Mouse (Mus musculus): ENCODE data around the gene Kif5c. TPM values are rescaled to one million over a fixed set of nuclear protein-coding genes. Genes with fewer than 3 reads are reported as not detected.

Gene Kif5c
- polyA plus RNA-seq, 1 experiment, result 19.0 TPM

DNA sequence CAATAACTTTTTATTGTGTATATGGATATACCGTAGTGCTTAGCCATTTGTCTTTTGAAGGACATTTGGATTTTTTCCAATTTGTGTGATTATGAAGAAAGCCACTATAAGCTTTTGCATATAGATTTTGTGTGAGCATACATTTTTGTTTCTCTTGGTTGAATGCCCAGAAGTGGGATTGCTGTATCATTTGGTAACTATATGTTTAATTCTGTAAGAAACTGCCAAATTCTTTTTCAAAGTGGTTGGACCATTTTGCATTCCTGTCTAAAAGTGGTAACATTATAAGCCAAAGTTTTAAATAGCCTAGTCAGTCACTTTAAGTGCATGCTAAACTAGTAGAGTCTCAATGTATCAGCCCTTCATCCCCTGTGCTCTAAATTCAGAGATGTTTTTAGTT lies 6.5 kb downstream of the Kif5c start:
- H3K4me3 ChIP-seq (ENCODE audit: control insufficient read depth, low read depth, low read length), result no peak overlapping the region
- no peak for TF ChIP-seq POLR2A (IDR thresholded peaks at IDR 0.05; ENCODE audit: control insufficient read depth, low read depth, low read length)
- TF ChIP-seq CTCF (IDR thresholded peaks at IDR 0.05; ENCODE audit: control insufficient read depth, insufficient read depth, insufficient replicate concordance, low read depth, low read length), result no peak
- no peak overlapping the region for H3K27ac ChIP-seq (ENCODE audit: control insufficient read depth, insufficient read depth, low read depth, low read length)
- H3K4me1 ChIP-seq (ENCODE audit: control insufficient read depth, insufficient read depth, low read length), result peaks cover 2% of the 10 kb centered on the region; the same call in 1 of the 2 replicates
- H3K36me3 ChIP-seq (ENCODE audit: control insufficient read depth, insufficient read depth, low read length), result no peaks in the 10 kb centered on the region
- no peaks in the 10 kb centered on the region for H3K27me3 ChIP-seq (ENCODE audit: control insufficient read depth, insufficient read depth, low read length)

DNA sequence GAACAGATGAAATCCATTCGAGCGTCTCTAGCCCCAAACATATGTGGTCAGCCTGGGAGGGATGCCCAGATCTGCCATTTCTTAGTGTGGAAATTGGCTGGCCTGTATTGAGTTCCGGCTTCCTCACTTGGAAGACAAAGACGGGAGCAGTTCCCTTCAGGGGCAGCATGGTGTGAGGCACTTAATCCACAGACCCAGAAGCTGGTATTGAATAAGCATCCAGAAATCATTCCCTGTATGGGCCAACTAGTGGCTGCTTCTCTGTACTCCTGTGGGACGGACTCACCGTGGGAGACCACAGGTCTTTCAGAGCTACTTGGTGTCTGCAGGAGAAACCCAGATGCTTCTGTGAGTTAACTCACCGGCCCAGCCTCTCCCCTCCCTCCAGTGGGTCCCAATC lies 8.5 kb downstream of the Kif5c start:
- no peaks in the 10 kb centered on the region for H3K4me1 ChIP-seq (ENCODE audit: control insufficient read depth, insufficient read depth, low read length)
- TF ChIP-seq CTCF (IDR thresholded peaks at IDR 0.05; ENCODE audit: control insufficient read depth, insufficient read depth, insufficient replicate concordance, low read depth, low read length) (no peak), POLR2A (IDR thresholded peaks at IDR 0.05; ENCODE audit: control insufficient read depth, low read depth, low read length) (no peak)
- no peaks in the 10 kb centered on the region for H3K27me3 ChIP-seq (ENCODE audit: control insufficient read depth, insufficient read depth, low read length)
- H3K27ac ChIP-seq (ENCODE audit: control insufficient read depth, insufficient read depth, low read depth, low read length), result no peak overlapping the region
- no peaks in the 10 kb centered on the region for H3K36me3 ChIP-seq (ENCODE audit: control insufficient read depth, insufficient read depth, low read length)
- no peak overlapping the region for H3K4me3 ChIP-seq (ENCODE audit: control insufficient read depth, low read depth, low read length)

DNA sequence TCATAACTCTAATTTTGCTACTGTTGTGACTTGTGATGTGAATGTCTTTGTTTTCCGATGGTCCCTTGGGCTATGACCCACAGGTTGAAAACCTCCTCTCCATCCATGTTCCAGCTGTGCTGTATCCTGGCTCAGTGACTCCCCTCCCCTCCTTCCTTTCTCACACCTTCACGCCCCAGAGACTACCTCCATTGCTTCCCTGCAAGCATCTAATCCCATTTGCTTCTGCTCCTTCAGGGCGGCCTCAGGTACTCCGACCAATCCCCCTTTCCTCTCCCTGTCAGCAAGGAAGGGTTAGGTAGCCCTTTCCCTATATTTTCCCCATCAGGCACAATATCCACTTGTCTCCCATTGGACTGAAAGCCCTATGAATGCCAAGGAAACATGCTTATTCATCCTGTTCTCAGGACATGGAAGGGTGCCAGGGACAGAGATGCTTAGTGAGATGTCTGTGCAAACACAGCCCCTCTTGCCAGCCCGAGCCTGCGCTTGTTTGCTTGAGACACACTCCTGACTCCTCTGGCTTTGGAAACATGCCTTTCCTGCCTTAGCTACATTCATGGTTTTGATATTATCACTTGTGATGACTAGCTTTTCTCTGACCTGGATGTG lies 9.1 kb downstream of the Kif5c start:
- Histone ChIP-seq H3K4me3 (ENCODE audit: control insufficient read depth, low read depth, low read length) (no peak overlapping the region), H3K36me3 (ENCODE audit: control insufficient read depth, insufficient read depth, low read length) (no peaks in the 10 kb centered on the region), H3K4me1 (ENCODE audit: control insufficient read depth, insufficient read depth, low read length) (no peaks in the 10 kb centered on the region), H3K27ac (ENCODE audit: control insufficient read depth, insufficient read depth, low read depth, low read length) (no peak overlapping the region), H3K27me3 (ENCODE audit: control insufficient read depth, insufficient read depth, low read length) (no peaks in the 10 kb centered on the region)
- TF ChIP-seq POLR2A (IDR thresholded peaks at IDR 0.05; ENCODE audit: control insufficient read depth, low read depth, low read length) (no peak), CTCF (IDR thresholded peaks at IDR 0.05; ENCODE audit: control insufficient read depth, insufficient read depth, insufficient replicate concordance, low read depth, low read length) (no peak)

DNA sequence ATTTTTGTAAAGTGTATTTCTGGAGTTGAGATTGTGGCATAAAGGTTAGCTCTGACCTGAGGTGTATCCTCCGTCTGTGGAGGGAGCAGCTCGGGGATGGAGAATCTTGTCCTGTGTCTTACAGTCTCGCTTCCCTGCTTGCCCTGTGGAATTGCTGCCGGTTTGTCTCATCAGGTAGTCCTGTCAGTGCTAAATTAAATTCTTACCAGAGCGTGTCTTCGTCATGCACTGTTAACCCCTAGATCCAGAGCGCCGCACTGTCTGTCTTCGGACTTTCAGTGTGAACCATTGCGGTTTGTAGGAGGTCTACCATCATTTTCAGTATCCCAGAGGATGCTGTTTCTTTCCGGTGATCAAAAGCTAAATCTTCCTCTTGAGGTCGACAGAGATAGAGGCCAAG lies 10.1 kb downstream of the Kif5c start:
- Histone ChIP-seq H3K27ac (ENCODE audit: control insufficient read depth, insufficient read depth, low read depth, low read length) (no peak overlapping the region), H3K27me3 (ENCODE audit: control insufficient read depth, insufficient read depth, low read length) (no peaks in the 10 kb centered on the region), H3K4me3 (ENCODE audit: control insufficient read depth, low read depth, low read length) (no peak overlapping the region), H3K4me1 (ENCODE audit: control insufficient read depth, insufficient read depth, low read length) (no peaks in the 10 kb centered on the region), H3K36me3 (ENCODE audit: control insufficient read depth, insufficient read depth, low read length) (no peaks in the 10 kb centered on the region)
- TF ChIP-seq CTCF (IDR thresholded peaks at IDR 0.05; ENCODE audit: control insufficient read depth, insufficient read depth, insufficient replicate concordance, low read depth, low read length), result no peak
- no peak for TF ChIP-seq POLR2A (IDR thresholded peaks at IDR 0.05; ENCODE audit: control insufficient read depth, low read depth, low read length)

DNA sequence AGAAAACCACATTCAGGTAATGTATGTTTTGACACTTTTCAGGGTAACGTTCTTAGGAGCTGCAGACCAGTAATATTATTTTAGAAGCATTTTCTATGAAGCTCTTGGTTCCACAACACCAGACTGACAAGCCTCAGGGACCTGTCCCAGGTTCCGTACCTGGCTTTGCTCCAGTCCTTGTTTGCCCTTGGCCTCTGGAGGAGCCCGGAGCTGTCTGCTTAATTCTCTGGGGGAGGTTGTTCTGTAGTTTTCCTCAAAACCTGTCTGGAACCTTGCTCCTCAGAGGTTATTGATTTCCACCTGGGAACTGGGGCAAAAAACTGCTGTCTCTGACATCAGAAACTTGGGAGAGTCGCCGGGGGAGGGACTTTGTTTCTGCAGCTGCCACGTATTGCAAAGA lies 11.5 kb downstream of the Kif5c start:
- TF ChIP-seq CTCF (IDR thresholded peaks at IDR 0.05; ENCODE audit: control insufficient read depth, insufficient read depth, insufficient replicate concordance, low read depth, low read length), result no peak
- H3K36me3 ChIP-seq (ENCODE audit: control insufficient read depth, insufficient read depth, low read length), result no peaks in the 10 kb centered on the region
- H3K27ac ChIP-seq (ENCODE audit: control insufficient read depth, insufficient read depth, low read depth, low read length), result no peak overlapping the region
- H3K4me1 ChIP-seq (ENCODE audit: control insufficient read depth, insufficient read depth, low read length), result no peaks in the 10 kb centered on the region
- no peaks in the 10 kb centered on the region for H3K27me3 ChIP-seq (ENCODE audit: control insufficient read depth, insufficient read depth, low read length)
- no peak overlapping the region for H3K4me3 ChIP-seq (ENCODE audit: control insufficient read depth, low read depth, low read length)

GRCm38 (mm10) chr2:49633231-49633630 lies 14.1 kb downstream of the Kif5c start:
- H3K27ac ChIP-seq (ENCODE audit: control insufficient read depth, insufficient read depth, low read depth, low read length), result no peak overlapping the region

GRCm38 (mm10) chr2:49642761-49643160 lies 23.7 kb downstream of the Kif5c start:
- Histone ChIP-seq H3K27ac (ENCODE audit: control insufficient read depth, insufficient read depth, low read depth, low read length) (no peak overlapping the region), H3K27me3 (ENCODE audit: control insufficient read depth, insufficient read depth, low read length) (no peaks in the 10 kb centered on the region)
- TF ChIP-seq CTCF (IDR thresholded peaks at IDR 0.05; ENCODE audit: control insufficient read depth, insufficient read depth, insufficient replicate concordance, low read depth, low read length), result no peak
- TF ChIP-seq POLR2A (IDR thresholded peaks at IDR 0.05; ENCODE audit: control insufficient read depth, low read depth, low read length), result no peak

More at GRCm38 (mm10) chr2:49633231-49633630, 14.1 kb downstream of the Kif5c start:
- H3K4me3 ChIP-seq (ENCODE audit: control insufficient read depth, low read depth, low read length), result no peak overlapping the region
- TF ChIP-seq CTCF (IDR thresholded peaks at IDR 0.05; ENCODE audit: control insufficient read depth, insufficient read depth, insufficient replicate concordance, low read depth, low read length) (no peak), POLR2A (IDR thresholded peaks at IDR 0.05; ENCODE audit: control insufficient read depth, low read depth, low read length) (no peak)
- H3K4me1 ChIP-seq (ENCODE audit: control insufficient read depth, insufficient read depth, low read length), result no peaks in the 10 kb centered on the region
- H3K27me3 ChIP-seq (ENCODE audit: control insufficient read depth, insufficient read depth, low read length), result no peaks in the 10 kb centered on the region
- H3K36me3 ChIP-seq (ENCODE audit: control insufficient read depth, insufficient read depth, low read length), result no peaks in the 10 kb centered on the region

DNA sequence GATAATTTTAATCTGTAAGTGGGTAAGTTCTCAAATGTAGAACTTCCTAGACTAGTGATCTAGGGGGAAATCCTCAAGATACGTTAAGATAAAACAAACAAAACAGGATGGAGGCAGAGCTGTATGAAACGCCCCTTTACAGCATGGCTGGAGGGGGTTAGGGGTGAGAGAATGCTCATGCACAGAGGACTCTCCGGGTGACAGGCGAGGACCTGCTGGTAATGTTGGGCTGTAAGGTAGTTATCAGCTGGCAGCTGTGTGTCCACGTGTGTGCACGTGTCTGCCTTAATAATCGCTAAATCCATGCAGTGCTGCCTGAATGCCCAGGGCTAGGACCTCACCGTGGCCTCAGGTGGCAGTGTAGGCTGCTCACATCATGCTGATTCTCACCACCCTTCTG lies 24.7 kb downstream of the Kif5c start:
- H3K36me3 ChIP-seq (ENCODE audit: control insufficient read depth, insufficient read depth, low read length), result no peaks in the 10 kb centered on the region
- H3K27me3 ChIP-seq (ENCODE audit: control insufficient read depth, insufficient read depth, low read length), result no peaks in the 10 kb centered on the region
- no peak overlapping the region for H3K27ac ChIP-seq (ENCODE audit: control insufficient read depth, insufficient read depth, low read depth, low read length)
- no peak overlapping the region for H3K4me3 ChIP-seq (ENCODE audit: control insufficient read depth, low read depth, low read length)
- TF ChIP-seq CTCF (IDR thresholded peaks at IDR 0.05; ENCODE audit: control insufficient read depth, insufficient read depth, insufficient replicate concordance, low read depth, low read length), result no peak
- no peak for TF ChIP-seq POLR2A (IDR thresholded peaks at IDR 0.05; ENCODE audit: control insufficient read depth, low read depth, low read length)
- no peaks in the 10 kb centered on the region for H3K4me1 ChIP-seq (ENCODE audit: control insufficient read depth, insufficient read depth, low read length)

More at GRCm38 (mm10) chr2:49642761-49643160, 23.7 kb downstream of the Kif5c start:
- Histone ChIP-seq H3K36me3 (ENCODE audit: control insufficient read depth, insufficient read depth, low read length) (no peaks in the 10 kb centered on the region), H3K4me3 (ENCODE audit: control insufficient read depth, low read depth, low read length) (no peak overlapping the region), H3K4me1 (ENCODE audit: control insufficient read depth, insufficient read depth, low read length) (no peaks in the 10 kb centered on the region)

Measured in testis, adult 2 months (tissue).